Mouse (Mus musculus) embryonic fibroblast, embryonic 13.5 days (primary cell): ENCODE data around the gene Nbea.

Experiments used
- CTCF ChIP-seq: IDR thresholded peaks from 2 replicates; pipeline ENCODE4 v1.5.1; 2011; ENCODE audit warnings: mild to moderate bottlenecking, control low read depth, low read length, moderate library complexity, borderline replicate concordance; ENCODE audit not compliant: insufficient read depth
- POLR2A ChIP-seq: IDR thresholded peaks from 2 replicates; pipeline ENCODE4 v1.6.1; 2011; ENCODE audit warnings: low read depth, mild to moderate bottlenecking, control low read depth, low read length, moderate library complexity

DNA sequence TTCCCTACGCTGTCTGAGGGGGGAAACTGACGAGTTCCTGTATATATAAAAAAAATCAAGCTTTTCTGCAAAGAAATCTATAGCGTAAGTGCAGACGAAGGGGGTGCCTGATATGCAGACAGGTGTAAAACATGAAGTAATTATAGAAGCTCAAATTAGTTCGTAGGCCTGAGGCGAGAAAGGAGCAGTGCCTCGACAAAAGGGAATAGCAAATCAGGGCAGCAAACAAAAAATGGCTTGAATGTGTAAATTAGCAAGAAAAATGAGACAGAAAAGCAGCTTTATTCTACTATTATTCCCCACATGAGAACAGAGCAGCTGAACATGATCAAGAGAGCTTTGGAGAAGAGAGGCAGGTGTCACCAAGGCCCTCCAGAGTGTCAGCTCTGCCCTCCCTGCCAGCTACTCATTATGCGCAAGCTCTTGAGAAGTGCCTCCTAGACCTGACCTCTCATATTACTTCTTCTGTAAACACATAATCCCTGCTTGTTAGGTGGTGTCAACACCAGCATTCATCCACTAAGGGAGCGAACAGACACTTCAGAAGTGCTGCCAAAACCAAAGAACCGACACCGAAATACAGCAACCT, 426.8 kb downstream of the Nbea start:
- TF ChIP-seq POLR2A, result no peak
- no peak for TF ChIP-seq CTCF
